Mouse (Mus musculus) G1E-ER4 (cell line): ENCODE measurements around the gene Ifitm5. TPM values are rescaled to one million over a fixed set of nuclear protein-coding genes. Genes with fewer than 3 reads are reported as not detected.

Experiments
- GATA1 ChIP-seq: IDR thresholded peaks from one replicate; pipeline ENCODE4 v1.8.0; 2012; ENCODE audit warnings: low read length, inconsistent platforms
- polyA plus RNA-seq: library from polyadenylated mRNA; stranded (reverse); fragments of >175 nt; gene quantifications from 2 replicates; pipeline ENCODE4 v1.2.3, GENCODE M21; 2012

Gene Ifitm5
- polyA plus RNA-seq, 1 experiment: 0.43 TPM

DNA sequence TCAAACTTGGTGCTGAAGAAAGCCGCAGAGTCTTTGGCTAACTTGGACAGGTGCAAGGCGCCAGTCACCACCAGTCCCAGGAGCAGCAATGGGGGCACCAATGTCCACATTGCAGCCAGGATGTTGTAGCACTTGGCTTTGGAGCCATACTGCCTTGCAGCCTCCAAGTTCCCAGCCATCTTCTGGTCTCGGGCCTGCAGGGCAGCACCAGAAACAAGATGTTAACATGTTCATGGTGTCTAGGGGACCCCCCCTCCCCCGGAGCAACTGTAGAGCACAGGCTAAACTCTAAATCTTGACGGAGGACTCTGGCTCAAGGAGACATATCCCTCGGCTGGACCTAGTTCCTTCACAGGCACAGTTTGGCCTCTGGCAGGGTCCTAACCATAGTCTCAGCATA, 836 bp downstream of the Ifitm5 start:
- no peak for TF ChIP-seq GATA1

- no peak for TF ChIP-seq GATA1
These were observed 1.9 kb downstream of the Ifitm5 start for GRCm38 (mm10) chr7:140948161-140948560.

DNA sequence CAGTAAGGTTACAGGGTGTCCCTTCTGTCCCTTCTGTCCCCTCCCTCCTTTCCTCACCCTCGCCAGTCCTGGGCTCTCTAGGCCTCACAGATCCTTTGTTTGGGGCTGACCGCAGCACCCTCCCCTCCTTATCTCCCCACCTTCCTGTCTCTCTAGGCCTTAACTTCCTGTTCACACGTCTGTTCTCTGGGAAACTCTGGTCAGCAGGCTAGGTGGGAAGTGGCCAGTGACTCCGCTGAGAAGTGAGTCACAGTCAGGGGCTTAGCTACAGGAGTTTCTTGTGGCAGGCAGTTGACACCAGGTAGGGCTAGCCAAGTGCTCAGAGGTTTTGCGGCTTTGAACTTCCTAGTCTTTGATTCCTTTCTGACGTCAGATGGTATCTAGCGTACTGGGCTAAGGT, 3.1 kb downstream of the Ifitm5 start:
- TF ChIP-seq GATA1: no peak

- TF ChIP-seq GATA1: no peak
These were observed 3.8 kb downstream of the Ifitm5 start for GRCm38 (mm10) chr7:140946311-140946710.

- no peak for TF ChIP-seq GATA1
These were observed 4.8 kb downstream of the Ifitm5 start for GRCm38 (mm10) chr7:140945247-140945646.

GRCm38 (mm10) chr7:140944236-140944635, 5.9 kb downstream of the Ifitm5 start:
- no peak for TF ChIP-seq GATA1

- no peak for TF ChIP-seq GATA1
These were observed 6.7 kb downstream of the Ifitm5 start for GRCm38 (mm10) chr7:140943356-140943755.

DNA sequence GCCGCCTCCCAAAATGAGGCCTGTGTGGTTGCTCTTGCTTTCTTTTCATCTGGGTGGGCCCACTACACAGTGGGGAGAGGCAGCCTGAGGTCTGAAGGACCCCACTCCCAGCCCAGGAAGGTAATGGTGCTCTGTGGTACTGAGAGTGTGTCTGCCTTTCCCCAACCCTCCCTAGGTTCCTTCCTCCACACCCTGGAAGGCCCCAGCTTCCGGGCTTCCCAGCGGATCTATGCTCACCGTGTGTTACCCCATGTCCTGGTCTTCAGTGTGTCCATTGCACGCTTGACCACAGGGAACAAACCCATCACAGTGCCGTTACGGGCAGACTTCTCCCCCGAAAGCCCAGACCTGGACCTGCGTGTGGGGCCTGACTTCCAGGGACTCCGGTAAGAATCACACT, 7.3 kb downstream of the Ifitm5 start:
- no peak for TF ChIP-seq GATA1

- TF ChIP-seq GATA1: no peak
These were observed 7.8 kb downstream of the Ifitm5 start for GRCm38 (mm10) chr7:140942341-140942740.

DNA sequence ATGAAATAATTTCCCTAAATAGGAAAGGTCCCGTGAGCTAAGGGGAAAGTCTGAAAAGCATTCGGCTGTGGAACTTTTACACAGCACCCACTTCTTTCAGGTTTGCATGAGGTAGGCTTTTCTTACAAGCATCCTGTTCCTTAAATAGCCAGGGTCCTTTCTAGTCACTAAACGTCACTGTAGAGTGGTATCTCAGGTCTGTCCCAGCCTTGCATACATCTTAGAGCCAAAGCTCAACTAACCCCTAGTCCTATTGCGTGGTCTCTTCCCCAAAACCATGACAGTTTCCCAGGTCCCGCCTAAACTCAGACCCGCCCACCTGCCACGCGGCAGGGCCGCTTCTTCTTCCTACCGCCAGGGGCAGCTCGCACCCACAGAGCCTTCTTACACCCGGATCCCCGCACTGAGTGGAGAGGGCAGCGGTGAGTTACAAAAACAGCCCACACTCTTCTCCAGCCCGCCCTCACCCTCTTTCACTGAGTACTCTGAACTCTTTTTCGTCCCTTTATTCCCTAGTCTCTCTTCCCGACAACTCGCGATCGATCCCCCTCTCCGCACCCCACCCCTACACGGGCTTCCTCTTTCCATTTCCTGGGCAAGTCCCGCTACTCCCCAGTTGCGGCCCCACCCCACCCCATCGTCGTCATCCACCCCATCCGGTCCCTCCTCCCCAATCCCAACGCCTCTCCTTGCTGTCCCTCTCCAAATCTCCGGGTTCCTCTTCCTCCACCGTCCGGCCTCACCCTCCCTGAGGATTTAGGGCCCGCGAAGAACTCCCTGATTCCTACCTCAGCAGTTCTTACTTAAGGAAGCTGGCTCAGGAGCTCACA, 8.7 kb downstream of the Ifitm5 start, which contains the start of gene Pgghg:
TSS of gene Pgghg (plus strand) at position 170 of the 830 bp plus-strand sequence.
- no peak for TF ChIP-seq GATA1

- TF ChIP-seq GATA1: no peak
These were observed 10.4 kb downstream of the Ifitm5 start for GRCm38 (mm10) chr7:140939669-140940171.

DNA sequence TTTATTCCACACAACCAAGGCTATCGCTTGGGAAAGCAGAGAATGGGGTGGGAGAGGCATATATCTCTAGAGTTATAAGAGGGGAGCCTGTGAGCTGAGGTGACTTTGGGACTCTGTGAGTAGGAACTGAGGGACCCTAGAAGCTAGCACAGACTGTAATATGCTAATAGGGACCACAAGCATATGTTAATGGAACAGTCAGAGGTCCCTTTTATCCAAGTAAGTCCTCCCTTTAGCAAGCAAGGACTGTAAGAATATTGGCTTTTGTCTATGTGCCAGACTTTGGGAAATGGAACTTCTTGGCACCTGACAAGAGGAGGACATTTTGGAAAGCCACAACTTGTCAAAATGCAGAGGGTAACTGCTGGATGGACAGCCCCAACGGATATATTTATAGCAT, 11.2 kb downstream of the Ifitm5 start:
- TF ChIP-seq GATA1: no peak

- TF ChIP-seq GATA1: no peak
These were observed 11.7 kb downstream of the Ifitm5 start for GRCm38 (mm10) chr7:140938436-140938835.

GRCm38 (mm10) chr7:140927181-140927580, 22.9 kb downstream of the Ifitm5 start:
- no peak for TF ChIP-seq GATA1

GRCm38 (mm10) chr7:140923070-140923775, 26.9 kb downstream of the Ifitm5 start:
- TF ChIP-seq GATA1: no peak

DNA sequence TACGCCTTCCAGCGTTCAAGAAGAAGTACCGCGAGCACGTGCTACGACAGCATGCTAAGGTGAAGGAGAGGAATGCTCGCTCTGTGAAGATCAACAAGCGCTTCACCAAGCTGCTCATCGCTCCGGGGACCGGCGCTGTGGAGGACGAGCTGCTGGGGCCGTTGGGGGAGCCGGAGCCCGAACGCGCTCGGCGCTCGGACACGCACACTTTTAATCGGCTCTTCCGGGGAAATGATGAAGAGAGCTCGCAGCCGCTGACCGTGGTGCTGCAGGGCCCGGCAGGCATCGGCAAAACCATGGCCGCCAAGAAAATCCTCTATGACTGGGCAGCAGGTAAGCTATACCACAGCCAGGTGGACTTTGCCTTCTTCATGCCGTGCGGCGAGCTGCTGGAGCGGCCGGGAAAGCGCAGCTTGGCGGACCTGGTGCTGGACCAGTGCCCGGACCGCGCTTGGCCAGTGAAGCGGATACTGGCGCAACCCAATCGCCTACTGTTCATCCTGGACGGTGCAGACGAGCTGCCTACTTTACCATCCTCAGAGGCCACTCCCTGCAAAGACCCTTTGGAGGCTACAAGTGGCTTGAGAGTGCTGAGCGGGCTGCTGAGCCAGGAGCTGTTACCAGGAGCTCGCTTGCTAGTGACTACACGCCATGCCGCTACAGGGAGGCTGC, 27.6 kb downstream of the Ifitm5 start:
- no peak for TF ChIP-seq GATA1
